Mouse (Mus musculus): ENCODE data around the gene Vmn1r188.
"Not testable (repeated sequence)": the region's sequence is repeated elsewhere in the genome, so short reads cannot be mapped to it uniquely, and the experiment has no call there.

The Vmn1r188 gene

DNA sequence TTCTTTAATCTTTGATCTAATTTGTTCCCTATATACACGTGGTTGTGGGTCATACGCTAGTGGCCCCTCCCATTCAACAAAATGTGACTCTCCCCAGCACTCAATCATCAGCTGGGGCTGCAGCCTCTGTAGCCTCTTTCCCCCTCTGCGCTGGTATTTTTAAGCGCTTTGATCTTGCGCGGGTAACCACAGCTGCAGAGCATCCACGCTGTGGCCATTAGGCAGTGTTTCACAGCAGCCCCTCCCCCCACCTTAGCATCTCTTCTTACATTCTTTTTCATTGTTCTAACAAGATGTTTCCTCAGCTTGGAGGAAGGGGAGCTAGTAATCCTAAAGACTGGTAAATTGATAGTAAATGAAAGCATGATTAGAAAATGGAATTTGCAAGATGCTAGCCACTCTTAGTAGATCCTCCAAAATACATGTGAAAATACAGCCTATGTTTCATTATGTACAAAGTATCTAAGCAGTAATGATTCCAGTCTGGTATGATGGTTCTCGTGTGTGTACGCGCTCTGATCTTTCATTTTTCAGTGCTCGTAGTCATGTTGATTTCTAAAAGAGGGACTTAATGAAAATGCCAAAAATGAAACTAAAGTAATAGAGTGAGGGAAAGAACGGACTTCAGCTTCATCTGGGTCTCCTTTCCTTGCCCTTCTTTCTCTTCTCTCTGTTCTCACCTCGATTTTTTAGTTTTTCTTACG lies 34.4 kb upstream of the Vmn1r188 start:
- DNase-seq (ENCODE audit: low spot score), result peak; percentile 57

DNA sequence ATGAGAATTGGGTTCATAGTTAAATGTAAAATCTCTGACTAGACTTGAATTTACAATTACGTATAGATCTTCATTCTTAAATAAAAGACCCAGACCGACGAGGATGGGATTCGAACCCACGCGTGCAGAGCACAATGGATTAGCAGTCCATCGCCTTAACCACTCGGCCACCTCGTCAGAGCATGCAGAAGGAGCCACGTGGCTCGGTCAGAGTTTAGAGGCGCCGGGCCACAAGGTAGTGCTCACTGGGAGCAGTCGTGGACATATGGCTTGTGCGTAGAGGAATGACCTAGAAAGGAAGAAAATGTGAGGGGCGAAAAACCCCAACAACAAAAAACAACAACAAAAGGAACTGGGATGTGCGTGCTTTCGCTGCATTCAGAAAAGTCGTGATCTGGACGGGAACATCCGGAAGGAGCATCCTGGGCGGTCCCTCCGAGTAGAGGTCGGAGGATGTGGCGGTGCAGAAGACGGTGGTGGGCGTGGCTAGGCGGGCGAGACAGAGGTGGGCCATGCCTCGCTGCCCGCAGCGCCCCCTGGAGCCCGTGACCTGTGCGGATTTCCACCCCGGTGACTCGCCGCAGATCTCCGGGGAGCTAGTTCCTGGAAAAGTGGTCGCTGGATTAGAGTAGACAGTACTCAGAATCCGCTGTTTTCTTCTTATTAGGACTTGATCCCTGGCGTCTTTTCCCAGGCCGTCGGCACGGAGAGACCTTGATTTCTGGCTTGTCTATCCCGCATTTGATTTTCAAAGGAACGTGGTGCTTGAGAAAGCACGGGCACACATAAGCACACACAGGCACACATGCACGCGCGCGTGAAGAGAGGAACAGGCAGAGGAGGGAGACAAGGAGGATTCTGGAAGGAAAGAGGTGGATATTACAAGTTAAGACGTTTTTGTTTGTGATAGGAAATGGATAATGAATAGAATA lies 33.4 kb upstream of the Vmn1r188 start:
- peak; percentile 90 for DNase-seq (ENCODE audit: low spot score)

DNA sequence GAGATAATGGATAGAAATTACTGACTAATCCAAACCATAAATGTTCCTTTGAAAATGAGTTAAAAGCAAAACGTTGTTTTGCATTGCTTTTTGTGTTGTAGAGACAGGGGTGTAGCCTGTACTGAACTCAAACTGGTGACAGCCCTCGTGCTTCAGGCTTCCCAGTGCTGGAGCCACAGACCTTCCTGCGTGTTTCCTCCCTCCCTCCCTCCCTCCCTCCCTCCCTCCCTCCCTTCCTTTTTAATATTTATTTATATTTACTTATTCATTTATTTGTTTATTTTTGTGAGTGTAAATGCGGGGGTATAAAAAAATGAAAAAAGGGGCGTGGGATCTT lies 32.7 kb upstream of the Vmn1r188 start:
- DNase-seq (ENCODE audit: low spot score), result no peak

DNA sequence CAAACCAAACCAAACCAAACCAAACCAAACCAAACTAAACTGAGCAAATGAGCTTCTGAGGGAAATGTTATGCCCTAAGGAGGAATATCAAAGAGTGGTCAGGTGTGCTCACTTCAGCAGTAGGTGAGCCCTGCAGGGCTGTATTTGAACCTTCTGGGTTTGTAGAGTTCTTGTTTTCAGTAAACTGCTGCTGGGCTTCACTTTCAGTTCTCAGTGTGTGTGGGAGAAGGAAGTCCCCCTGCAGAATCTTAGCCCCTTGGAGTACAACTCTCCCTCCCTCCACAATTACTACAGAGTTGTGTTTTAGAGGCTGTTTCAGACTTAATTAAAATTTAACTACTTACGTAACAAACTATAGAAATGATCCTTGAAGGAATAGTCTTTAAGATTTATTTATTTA lies 30.5 kb upstream of the Vmn1r188 start:
- no peak for DNase-seq (ENCODE audit: low spot score)

DNA sequence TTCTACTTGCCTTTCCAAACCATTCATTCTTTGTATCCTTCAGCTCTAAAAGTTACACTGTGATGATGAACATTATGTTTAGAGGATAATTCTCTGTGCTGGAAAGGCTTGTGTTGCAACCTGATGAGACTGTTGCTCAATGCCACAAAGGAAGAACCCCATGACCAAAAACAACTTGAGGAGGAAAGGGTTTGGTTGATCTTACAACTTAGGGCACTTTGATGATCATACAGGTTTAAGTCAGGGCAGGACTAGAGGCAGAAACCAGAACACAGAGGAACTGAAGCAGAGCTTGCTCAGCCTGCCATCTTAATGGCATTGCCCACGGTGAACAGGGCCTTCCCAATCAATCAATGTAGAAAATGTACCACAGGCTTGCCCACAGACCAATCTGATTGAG lies 22.8 kb upstream of the Vmn1r188 start:
- no peak for DNase-seq (ENCODE audit: low spot score)

DNA sequence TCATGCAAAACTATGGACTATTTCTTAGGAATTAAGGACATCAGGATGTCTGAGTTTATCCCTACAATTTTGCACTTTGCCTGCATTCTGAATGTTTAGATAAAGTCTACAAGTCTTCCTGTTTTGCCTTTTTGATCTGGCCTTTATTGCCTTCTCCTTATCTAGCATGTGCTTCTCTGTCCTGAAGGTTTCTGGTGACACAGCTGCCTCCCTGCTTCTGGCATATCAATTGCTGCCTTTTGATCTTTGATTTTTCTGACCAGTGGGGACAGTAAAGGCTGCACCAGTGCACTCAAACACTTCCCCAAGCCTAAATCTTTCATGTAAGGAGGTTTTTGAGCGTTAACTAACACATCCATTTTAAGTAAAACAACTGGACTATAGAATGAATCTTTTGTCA lies 20.8 kb upstream of the Vmn1r188 start:
- no peak for DNase-seq (ENCODE audit: low spot score)

DNA sequence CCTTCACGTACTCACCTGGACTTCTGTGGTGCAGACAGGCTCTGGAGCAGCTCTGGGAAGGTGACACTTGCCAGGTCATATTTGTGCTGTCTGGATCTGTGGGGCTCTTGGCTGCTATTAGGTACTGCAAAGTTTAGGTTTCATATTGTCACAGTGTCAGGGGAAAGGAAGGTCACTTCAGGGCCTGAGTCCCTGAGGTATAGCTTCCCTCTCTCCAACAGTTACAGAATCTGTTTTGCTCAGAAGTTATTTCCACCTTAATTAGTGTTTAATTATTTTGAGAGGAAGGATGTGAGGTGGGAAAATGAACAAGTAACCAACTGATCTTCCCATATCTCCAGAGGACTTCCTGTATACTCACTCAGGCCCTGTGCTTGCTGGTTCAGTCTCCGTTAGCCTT lies 21.5 kb downstream of the Vmn1r188 start, which contains the start of gene Vmn1r189:
Gene Vmn1r189 (minus strand): TSS at position 101 of the 400 bp plus-strand sequence.
- not testable (repeated sequence) for DNase-seq (ENCODE audit: low spot score)

DNA sequence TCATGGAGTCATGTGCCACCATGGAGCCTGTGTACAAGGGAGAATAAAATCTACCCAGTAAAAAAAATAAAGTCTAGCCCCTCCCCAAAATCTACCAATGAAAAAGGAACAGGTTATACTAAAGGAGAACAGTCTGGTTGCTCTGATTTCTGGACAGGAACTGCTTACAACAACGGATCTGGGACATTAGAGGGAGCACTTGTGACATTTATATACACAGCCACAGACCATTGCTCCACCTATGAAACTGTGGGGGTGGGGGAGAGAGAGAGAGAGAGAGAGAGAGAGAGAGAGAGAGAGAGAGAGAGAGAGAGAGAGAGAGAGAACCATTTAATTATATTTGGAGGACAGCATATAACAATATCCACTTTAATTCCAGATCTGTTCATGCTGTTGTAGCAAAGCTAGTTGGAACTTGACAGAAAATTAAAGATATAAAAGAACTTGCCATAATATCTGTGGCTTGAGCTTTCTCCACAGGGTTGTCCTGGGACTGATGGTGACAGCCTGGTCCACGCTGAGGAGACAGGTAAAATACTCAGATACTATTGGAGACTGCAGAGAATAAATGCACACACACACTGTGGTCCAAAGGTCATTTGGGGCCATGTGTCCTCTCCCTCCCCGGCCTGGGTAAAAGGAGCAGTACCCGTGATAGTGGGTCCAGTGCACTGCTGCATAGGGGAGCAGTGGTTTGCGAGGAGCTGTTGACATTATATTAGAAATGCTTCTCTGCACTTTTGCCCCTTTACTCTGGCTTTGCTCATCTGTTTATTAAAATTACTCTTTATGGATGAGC lies 52.5 kb downstream of the Vmn1r188 start:
- not testable (repeated sequence) for DNase-seq (ENCODE audit: low spot score)
